Mouse (Mus musculus) stomach, embryonic 14.5 days (tissue): ENCODE data around the gene Mysm1. TPM values are rescaled to one million over a fixed set of nuclear protein-coding genes. Genes with fewer than 3 reads are reported as not detected.

ENCODE experiments used
- polyA plus RNA-seq: library from polyadenylated mRNA; unstranded; fragments of >200 nt; fragmentation: Nextera tagmentation; extraction: Ambion mirVana; gene quantifications from 2 replicates; pipeline ENCODE4 v1.2.1, GENCODE M21; 2014

Gene Mysm1
- polyA plus RNA-seq, 1 experiment from 2014 or later, result 55.7 TPM

Other genes starting within 250 kb of the Mysm1 start
- 11.7 and 12.6 TPM in 2 replicates for gene Tek, start 239.8 kb downstream of the Mysm1 start, polyA plus RNA-seq
- gene Eqtn, start 50.3 kb downstream of the Mysm1 start, polyA plus RNA-seq, result 0.22 TPM in 1 of 2 replicates, not detected in the other
- 55.1 and 62.7 TPM in 2 replicates for gene Jun, start 73.1 kb upstream of the Mysm1 start, polyA plus RNA-seq